Mouse (Mus musculus) megakaryocyte, adult 5-6 weeks (primary cell): ENCODE measurements at regions not wholly inside any gene's neighbourhood (a gene's known extent, or its start where the extent isn't known, plus 50 kb on each side); places are given as distances from the start of the nearest gene placed in this dataset.

Experiments used
- ATAC-seq: 2 replicates; pipeline ENCODE4 v1.8.0; 2016; ENCODE audit warnings: mild to moderate bottlenecking, inconsistent platforms; ENCODE audit not compliant: poor library complexity, severe bottlenecking

DNA sequence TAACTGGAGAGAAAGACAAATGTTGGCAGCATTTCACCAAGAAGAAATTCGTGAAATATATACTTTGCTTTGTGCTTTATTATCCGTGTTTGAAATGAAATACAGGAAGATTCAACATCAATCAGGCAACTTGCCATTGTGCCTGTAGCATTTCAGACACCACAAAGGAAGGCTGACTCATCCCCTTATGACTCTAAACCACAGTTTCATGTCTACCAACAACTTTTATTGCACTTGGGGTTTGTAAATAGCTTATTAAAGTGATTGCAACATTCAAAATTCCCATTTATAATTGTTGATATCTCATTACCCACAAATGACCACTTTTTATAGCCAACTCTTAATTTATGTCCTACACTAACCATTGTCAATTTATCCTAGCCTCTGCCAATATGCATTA, 497.9 kb downstream of the Gm11232 start:
- ATAC-seq, result no peak

DNA sequence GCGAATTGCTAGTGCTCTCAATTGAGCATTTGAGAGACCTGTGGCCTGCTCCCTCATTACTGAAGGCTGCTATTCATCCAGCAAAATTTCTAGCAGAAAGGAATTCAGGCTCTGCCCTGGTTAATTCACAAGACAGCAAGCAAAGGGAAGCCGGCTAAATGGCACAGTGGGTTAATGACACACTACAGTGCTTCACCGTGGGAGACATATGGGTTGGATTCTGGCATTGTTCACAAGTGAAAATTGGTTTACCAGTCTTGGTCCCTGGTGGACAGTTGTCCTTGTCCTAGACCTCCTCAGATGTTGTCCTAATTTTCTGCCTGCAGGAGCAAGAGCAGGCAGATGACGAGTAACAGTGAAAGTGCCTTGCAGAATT, 527.3 kb downstream of the Gm11232 start:
- ATAC-seq, result no peak

DNA sequence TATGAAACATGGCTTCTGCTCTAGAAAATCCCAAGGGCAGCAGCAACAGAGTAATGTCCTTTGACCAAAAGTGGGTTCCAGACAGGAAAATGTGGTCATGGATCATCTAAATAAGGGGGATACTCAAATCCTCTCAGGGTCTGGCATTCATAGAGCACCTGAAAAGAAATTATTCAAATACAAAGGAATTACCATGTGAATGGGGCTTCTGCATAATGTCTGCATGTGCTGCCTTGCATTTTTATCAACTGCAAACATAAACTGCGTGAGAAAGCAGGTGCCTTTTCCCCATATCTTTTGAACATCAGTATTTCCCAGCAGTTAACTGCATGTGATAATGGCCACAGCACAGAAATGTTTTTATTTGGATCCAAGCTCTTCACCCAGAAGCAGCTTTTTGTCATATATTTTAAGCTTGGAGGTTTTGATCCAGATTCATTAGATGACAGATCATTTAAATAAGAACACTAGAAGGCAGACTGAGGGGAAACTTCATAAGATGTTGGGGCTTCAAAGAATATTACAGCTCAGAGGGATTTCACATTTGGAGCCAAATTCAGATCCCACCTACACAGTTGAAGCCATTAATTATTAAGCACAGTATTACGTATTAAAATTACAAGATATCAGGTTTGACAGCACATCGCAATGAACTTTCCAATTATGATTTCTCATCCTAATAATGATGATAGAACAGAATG, 527.8 kb downstream of the Gm11232 start:
- ATAC-seq, result no peak

DNA sequence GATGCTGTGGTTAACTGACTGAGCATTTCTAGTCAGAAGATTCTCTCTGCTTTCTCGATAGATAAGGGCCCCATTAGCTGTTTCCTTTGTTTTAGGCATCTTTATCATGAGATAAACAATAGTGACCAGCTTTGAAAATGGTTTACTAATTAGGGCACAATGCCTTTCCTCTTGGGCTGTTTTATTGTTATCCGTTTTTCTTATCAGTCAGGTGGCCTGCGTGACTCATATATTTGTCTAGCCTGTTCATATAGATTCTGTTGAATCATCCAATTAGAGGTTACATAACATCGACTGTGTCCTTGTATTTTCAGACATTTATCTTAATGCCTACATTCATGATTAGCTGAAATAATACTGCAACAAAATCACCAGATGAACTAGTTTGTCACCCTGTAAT, 531.1 kb downstream of the Gm11232 start:
- no peak for ATAC-seq

DNA sequence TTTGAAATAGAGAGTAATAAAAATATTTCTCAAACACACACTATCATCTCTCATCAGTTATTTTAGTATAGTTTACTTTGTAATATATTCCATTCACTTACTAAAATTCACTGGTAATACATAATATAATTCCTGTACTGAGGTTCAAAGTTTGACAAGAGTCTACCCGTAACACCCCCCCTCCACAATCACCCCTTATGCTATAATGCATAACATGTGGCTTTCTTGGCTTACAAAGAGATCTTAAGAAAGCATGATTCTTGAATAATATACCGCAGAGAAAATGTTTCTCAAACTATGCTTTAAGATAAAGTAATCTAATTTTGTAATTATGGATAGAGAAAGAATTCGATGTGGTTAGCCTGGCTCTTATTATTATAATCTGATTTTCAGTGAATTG, 539.7 kb downstream of the Gm11232 start:
- no peak for ATAC-seq

DNA sequence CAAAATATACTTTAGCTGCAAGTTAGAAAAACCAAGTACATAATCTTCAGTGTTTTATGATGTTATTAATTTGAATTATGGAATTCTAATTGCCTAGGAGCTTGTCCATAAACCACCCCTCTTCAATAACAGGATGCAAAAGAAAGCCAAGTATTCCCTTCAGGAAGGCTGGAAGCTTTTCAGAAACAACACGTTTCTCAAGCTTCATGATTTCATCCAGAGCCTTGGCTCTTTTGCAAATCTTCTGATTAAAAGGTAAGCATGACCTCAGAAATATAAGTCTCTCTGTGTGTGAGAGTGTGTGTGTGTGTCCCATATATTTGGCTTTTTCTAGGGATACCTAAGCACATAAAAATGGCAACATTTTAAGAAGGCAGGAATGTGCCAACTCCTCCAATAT, 570.0 kb downstream of the Gm11232 start:
- ATAC-seq, result no peak

DNA sequence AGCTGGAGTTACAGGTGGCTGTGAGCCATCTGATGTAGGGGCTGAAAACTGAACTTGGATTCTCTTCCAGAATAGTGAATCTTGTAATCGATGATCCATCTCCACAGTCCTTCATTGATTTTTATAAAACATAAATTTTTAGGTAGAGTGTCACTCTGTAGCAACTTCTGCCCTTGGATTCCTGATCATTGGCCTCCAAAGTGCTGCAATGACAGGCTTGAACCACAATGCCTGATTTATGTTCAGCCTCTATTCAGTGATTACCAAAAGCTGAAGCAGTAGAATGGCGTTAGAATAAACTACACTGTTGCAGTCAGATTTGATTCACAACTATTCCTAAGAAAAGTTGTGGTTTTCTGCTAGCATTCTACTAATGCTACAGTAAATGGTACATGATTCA, 580.1 kb downstream of the Gm11232 start:
- ATAC-seq, result no peak

DNA sequence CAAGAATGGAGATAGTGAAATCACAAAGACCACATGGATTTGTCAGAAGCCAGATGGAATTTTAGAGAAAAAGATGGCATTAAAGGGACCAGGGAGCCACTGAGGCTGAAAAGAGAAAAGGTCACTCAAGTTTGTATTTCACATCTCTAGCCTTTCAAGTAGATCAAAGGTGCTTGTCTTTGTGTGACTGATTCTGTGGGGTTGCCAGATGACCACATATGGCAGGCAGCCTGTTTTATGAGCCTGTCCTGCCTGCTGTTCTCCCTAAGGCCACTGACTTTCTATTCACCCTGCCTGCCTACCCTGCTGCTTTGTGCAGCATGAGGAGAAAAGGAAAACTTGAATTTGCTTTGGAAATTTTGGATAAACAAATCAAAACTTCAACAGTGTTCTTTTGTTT, 592.0 kb downstream of the Gm11232 start:
- ATAC-seq, result no peak

DNA sequence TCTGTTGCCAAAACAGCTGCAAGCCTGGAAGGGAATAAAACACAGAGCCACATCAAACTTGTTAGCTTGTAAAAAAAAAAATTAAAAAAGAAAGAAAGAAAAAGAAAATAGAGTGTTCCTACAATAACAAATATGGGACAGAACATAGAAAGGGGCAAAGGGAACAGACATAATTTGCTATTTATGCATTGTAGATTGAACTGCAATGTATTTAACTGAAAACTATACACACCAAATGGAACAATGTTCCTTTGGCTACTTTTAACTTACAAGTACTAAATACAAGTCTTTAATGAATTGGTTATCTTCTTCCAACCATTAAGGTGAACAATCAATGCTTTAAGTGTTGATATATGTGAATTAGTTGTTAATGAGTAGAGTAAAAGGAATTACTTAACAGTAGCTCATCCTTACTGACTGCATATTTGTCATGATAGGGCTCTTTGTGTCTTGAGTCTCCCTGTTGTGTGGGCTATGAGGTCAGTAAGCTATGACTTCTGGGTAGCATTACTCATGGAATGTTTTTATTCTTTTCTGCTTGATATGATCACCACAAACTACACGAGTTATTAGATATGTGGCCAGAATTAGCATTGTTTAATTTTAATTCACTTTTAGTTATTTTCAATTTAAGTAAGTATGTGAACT, 597.0 kb upstream of the Megf9 start:
- ATAC-seq, result no peak

DNA sequence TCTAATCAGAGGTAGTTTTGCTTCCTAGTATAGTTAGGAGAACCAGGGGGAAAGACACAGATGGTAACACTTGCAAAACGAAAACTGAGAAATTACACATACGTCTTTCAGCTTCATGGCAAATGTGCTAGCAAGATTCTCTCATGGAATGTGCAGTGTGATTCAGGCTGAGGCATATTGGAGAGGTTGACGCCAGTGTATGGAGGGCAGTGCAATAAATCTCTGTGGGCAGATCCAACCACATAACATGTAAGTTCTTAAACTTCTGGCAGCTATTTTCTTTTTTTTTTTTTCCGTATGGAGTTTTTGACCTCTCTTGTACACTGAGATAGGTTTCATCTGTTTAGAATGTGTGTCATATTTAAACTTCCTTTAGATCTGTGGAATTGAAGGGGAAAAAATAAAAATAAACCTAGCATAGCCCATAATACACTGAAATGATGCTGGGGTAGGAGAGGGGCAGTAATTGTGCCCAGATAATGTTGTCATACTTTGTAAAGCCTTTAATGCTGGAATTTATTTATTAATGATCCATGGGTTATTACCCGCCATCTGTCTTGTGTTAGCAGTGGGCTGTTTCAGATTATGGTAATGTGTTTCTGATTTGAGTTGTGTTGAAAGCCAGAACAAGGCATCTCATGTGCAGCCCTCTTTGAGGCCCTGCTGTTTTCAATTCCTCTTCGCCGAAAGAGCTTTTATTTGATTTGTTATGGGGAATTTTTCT, 596.3 kb upstream of the Megf9 start:
- ATAC-seq, result no peak

DNA sequence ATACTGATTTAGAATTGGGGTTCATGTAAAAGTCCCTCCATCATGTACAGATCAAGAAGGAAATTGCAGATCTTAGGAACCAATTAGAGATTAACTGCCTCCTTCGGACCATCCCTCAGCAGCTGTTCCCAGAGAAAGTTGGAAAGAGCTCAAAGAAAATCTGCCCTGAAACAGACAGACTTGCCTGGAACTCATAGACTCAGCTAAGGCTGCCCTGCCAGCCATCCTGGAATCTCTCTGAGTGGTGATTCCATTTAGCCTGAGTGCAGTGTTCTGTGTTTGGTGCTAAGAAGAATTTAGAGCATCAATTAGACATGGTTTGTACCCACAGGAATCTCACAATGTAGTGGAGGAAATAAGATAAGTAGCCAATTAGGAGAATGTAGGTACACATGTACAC, 594.5 kb upstream of the Megf9 start:
- ATAC-seq, result no peak
